Mouse (Mus musculus): ENCODE data around the gene Gm42742. TPM values are rescaled to one million over a fixed set of nuclear protein-coding genes. Genes with fewer than 3 reads are reported as not detected.
A peak's percentile ranks its signal among the peaks of the same experiment; 100 is the strongest.

Gene Gm42742
- polyA plus RNA-seq, 1 experiment from 2014 or later = 81.5 TPM

DNA sequence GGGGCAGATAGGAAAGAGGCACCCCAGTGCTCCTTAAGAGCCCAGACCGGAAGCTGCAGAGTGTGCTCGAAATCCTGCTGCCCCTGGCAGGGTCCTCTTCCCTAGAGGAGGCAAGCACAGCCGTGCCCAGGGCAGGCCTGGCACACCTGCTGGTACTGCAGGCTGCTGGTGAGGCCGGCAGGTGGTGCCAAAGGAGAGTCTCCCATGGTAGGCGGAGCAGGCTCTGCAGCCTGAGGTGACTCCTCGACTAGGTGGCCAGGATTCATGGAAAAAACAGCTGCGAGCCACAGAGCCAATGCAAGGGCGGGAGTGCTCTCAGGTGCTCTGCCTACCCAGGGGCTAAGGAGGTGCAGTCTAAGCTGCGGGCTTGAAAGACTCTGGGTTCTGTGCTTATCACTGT lies 34.6 kb downstream of the Gm42742 start:
- Histone ChIP-seq H3K27ac (ENCODE audit: low read depth, low read length) (no peak overlapping the region), H3K27me3 (replicated peaks; ENCODE audit: control insufficient read depth, insufficient read depth, low read length) (no peaks in the 10 kb centered on the region), H3K4me1 (ENCODE audit: control insufficient read depth, insufficient read depth, low read depth, low read length) (no peaks in the 10 kb centered on the region), H3K9me3 (ENCODE audit: control insufficient read depth, low read length) (no peaks in the 10 kb centered on the region), H3K36me3 (ENCODE audit: control insufficient read depth, insufficient read depth, low read length) (no peaks in the 10 kb centered on the region), H3K4me2 (ENCODE audit: low read length) (no peak overlapping the region), H3K4me3 (ENCODE audit: low read length) (no peak overlapping the region), H3K9ac (ENCODE audit: low read depth, low read length) (no peak overlapping the region)
- whole genome bisulfite sequencing = 41% methylated on average over 9 of the region's 9 CpGs
- no peak for ATAC-seq

DNA sequence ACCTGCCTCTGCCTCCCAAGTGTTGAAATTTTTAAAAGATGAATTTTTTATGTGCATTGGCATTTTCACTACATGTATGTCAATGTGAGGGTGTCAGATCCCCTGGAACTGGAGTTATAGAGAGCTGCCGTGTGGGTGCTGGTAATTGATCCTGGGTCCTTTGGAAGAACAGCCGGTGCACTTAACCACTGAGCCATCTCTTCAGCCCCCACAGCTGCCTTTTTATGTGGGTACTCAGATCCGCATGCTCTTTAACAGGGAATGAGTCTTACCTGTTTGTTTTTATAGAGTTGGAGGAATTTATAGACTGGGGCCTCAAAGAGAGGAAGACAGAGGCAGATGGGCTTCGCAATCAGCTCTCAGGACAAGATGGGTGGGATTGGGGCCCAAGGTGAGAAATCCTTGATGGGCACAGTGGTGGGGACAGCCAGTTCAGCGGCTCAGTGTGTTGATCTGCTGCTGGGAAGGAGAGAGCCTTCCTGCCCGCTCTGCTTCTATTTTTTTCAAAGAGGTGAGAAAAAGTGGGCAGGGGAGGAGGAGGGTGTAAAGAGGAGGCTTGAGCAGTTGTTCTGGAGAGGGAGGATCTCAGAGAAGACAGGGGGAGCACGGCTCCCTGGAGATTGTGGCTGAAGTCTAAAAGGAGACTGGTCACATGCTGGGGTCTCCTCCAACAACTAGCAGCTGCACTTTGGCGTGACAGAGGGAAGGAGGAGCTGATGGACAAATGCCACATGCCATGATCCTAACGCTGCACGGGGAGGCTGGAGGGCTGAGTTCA lies 36.0 kb downstream of the Gm42742 start:
- WGBS = 66% methylated on average over 10 of the region's 10 CpGs
- Histone ChIP-seq H3K9ac (ENCODE audit: low read depth, low read length) (no peak overlapping the region), H3K27ac (ENCODE audit: low read depth, low read length) (no peak overlapping the region), H3K9me3 (ENCODE audit: control insufficient read depth, low read length) (no peaks in the 10 kb centered on the region), H3K4me1 (ENCODE audit: control insufficient read depth, insufficient read depth, low read depth, low read length) (no peaks in the 10 kb centered on the region), H3K4me3 (ENCODE audit: low read length) (no peak overlapping the region), H3K36me3 (ENCODE audit: control insufficient read depth, insufficient read depth, low read length) (0 out of 2 replicates have a peak, but pooled peaks cover under 1% of the 10 kb centered on the region), H3K4me2 (ENCODE audit: low read length) (no peak overlapping the region), H3K27me3 (replicated peaks; ENCODE audit: control insufficient read depth, insufficient read depth, low read length) (no peaks in the 10 kb centered on the region)
- no peak for ATAC-seq

DNA sequence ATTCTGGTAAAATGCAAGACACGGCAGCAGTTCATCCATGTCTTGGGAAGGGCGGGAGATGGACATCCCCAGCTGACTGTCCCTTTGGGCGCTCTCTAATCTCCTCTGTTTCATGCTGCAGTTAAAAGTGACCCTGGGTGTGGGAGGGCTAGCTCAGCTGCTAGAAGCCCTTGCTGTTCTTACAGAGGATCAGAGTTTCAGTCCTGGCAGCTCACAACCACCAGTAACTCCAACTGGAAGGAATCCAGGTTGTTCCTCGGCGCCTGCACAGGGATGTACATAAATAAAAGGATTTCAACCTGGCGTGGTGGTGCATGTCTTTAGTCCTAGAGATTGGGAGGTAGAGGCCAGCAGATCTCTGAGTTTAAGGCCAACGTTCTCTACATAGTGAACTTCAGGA lies 37.8 kb downstream of the Gm42742 start:
- Histone ChIP-seq H3K9me3 (ENCODE audit: control insufficient read depth, low read length) (no peaks in the 10 kb centered on the region), H3K9ac (ENCODE audit: low read depth, low read length) (no peak overlapping the region), H3K27me3 (replicated peaks; ENCODE audit: control insufficient read depth, insufficient read depth, low read length) (no peaks in the 10 kb centered on the region), H3K4me3 (ENCODE audit: low read length) (no peak overlapping the region), H3K27ac (ENCODE audit: low read depth, low read length) (no peak overlapping the region), H3K4me2 (ENCODE audit: low read length) (no peak overlapping the region), H3K4me1 (ENCODE audit: control insufficient read depth, insufficient read depth, low read depth, low read length) (no peaks in the 10 kb centered on the region), H3K36me3 (ENCODE audit: control insufficient read depth, insufficient read depth, low read length) (peaks cover 15% of the 10 kb centered on the region; the same call in 1 of the 2 replicates)
- no peak for ATAC-seq
- WGBS = 85% methylated on average over 7 of the region's 7 CpGs

DNA sequence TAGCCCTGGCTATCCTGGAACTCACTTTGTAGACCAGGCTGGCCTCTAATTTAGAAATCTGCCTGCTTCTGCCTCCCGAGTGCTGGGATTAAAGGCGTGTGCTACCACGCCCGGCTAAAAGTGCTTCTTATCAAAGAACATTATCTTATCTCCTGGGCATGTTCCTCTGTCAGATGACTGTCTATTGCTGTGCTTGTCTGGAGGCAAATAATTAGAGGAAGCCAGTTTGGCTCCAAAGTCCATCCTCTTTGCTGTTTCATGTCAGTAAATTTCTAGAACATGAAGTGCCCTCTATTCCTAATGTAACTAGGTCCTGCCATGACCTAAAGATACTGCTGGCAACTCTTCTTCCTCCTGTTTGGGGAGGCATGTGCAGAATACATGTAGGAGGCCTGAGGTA lies 38.8 kb downstream of the Gm42742 start:
- Histone ChIP-seq H3K4me3 (ENCODE audit: low read length) (no peak overlapping the region), H3K27me3 (replicated peaks; ENCODE audit: control insufficient read depth, insufficient read depth, low read length) (no peaks in the 10 kb centered on the region), H3K9ac (ENCODE audit: low read depth, low read length) (no peak overlapping the region), H3K4me1 (ENCODE audit: control insufficient read depth, insufficient read depth, low read depth, low read length) (peaks cover 4% of the 10 kb centered on the region), H3K4me2 (ENCODE audit: low read length) (no peak overlapping the region), H3K36me3 (ENCODE audit: control insufficient read depth, insufficient read depth, low read length) (peaks cover 15% of the 10 kb centered on the region; the same call in 1 of the 2 replicates), H3K27ac (ENCODE audit: low read depth, low read length) (no peak overlapping the region), H3K9me3 (ENCODE audit: control insufficient read depth, low read length) (no peaks in the 10 kb centered on the region)
- ATAC-seq = no peak
- 99% methylated on average over 4 of the region's 4 CpGs for WGBS

DNA sequence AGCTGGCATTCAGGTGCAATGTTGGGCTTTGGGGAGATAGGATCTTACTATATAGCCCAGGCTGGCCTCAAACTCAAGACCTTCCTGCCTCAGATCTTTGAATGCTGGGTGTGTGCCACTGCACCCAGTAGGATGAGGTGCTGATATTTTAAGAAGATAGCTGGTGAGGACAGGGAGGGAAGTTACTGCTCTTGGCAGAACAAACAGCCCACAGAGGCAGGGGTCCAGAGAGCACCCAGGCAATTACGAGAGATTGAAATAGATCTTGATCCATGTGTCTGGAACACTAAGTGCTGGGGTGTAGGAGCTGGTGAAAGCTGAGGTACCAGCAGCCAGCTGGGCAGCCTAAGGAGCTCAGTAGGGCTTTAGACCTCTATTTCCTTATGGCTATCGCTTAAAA lies 39.3 kb downstream of the Gm42742 start:
- Histone ChIP-seq H3K27me3 (replicated peaks; ENCODE audit: control insufficient read depth, insufficient read depth, low read length) (no peaks in the 10 kb centered on the region), H3K36me3 (ENCODE audit: control insufficient read depth, insufficient read depth, low read length) (peaks cover 15% of the 10 kb centered on the region; the same call in 1 of the 2 replicates), H3K4me3 (ENCODE audit: low read length) (no peak overlapping the region), H3K4me1 (ENCODE audit: control insufficient read depth, insufficient read depth, low read depth, low read length) (peaks cover 6% of the 10 kb centered on the region), H3K9ac (ENCODE audit: low read depth, low read length) (no peak overlapping the region), H3K27ac (ENCODE audit: low read depth, low read length) (no peak overlapping the region), H3K4me2 (ENCODE audit: low read length) (no peak overlapping the region), H3K9me3 (ENCODE audit: control insufficient read depth, low read length) (no peaks in the 10 kb centered on the region)
- WGBS = 80% methylated on average over 2 of the region's 2 CpGs
- no peak for ATAC-seq

DNA sequence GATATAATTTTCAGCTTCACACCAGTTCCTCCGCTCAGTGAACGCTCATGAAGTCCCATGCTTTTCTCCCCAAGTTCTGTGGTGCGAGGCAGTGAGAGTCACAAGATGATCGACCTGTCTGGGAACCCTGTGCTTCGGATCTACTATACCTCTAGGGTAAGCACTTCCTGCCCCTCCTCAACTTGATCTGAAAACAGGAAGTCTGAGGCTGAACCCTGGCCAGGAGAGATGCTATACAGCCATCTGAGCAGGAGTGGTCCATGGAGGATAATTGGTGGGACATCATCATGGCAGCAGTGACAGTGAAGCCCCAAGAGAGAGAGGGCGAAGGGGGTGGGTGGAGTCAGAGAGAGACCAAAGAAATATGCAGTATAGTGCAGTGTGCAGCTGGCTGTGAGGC lies 42.1 kb downstream of the Gm42742 start:
- peaks cover 15% of the 10 kb centered on the region; the same call in 1 of the 2 replicates for H3K36me3 ChIP-seq (ENCODE audit: control insufficient read depth, insufficient read depth, low read length)
- H3K4me3 ChIP-seq (ENCODE audit: low read length) = no peak overlapping the region
- no peak overlapping the region for H3K4me2 ChIP-seq (ENCODE audit: low read length)
- no peak overlapping the region for H3K27ac ChIP-seq (ENCODE audit: low read depth, low read length)
- no peaks in the 10 kb centered on the region for H3K27me3 ChIP-seq (replicated peaks; ENCODE audit: control insufficient read depth, insufficient read depth, low read length)
- ATAC-seq = no peak
- peaks cover 9% of the 10 kb centered on the region for H3K4me1 ChIP-seq (ENCODE audit: control insufficient read depth, insufficient read depth, low read depth, low read length)
- H3K9ac ChIP-seq (ENCODE audit: low read depth, low read length) = no peak overlapping the region
- 94% methylated on average over 6 of the region's 6 CpGs for WGBS
- H3K9me3 ChIP-seq (ENCODE audit: control insufficient read depth, low read length) = no peaks in the 10 kb centered on the region

DNA sequence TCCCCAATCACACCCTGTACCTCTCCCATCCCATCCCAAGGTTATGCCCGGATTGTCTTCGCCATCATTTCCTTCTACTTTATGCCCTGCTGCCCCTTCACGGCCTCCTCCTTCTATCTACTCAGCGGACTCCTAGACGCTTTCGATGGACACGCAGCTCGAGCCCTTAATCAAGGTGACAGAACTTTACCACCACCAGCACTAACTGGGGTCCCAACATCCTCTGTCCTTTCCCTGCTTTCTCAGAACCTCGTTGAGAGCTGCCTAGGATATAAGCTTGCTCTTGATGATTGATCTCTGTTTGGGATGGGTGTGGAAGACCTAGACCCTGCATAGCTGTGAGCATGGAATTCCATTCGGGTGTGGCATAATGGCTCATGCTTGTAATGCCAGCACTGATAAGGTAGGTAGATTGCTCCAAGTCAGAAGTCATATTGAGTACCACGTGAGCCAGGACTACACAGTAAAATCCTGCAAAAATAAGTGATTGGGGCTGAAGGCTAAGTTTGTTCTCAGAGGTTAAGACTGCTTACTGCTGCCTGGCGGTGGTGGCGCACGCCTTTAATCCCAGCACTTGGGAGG lies 43.9 kb downstream of the Gm42742 start:
- H3K4me1 ChIP-seq (ENCODE audit: control insufficient read depth, insufficient read depth, low read depth, low read length) = peaks cover 9% of the 10 kb centered on the region
- H3K9me3 ChIP-seq (ENCODE audit: control insufficient read depth, low read length) = no peaks in the 10 kb centered on the region
- H3K27ac ChIP-seq (ENCODE audit: low read depth, low read length) = peak overlapping the region; percentile 97
- ATAC-seq = no peak
- WGBS = 29% methylated on average over 14 of the region's 14 CpGs
- peak overlapping the region; percentile 99 for H3K4me3 ChIP-seq (ENCODE audit: low read length)
- H3K4me2 ChIP-seq (ENCODE audit: low read length) = peak overlapping the region; percentile 96
- peaks cover 20% of the 10 kb centered on the region; the same call in 1 of the 2 replicates for H3K36me3 ChIP-seq (ENCODE audit: control insufficient read depth, insufficient read depth, low read length)
- no peaks in the 10 kb centered on the region for H3K27me3 ChIP-seq (replicated peaks; ENCODE audit: control insufficient read depth, insufficient read depth, low read length)
- peak overlapping the region; percentile 99 for H3K9ac ChIP-seq (ENCODE audit: low read depth, low read length)

DNA sequence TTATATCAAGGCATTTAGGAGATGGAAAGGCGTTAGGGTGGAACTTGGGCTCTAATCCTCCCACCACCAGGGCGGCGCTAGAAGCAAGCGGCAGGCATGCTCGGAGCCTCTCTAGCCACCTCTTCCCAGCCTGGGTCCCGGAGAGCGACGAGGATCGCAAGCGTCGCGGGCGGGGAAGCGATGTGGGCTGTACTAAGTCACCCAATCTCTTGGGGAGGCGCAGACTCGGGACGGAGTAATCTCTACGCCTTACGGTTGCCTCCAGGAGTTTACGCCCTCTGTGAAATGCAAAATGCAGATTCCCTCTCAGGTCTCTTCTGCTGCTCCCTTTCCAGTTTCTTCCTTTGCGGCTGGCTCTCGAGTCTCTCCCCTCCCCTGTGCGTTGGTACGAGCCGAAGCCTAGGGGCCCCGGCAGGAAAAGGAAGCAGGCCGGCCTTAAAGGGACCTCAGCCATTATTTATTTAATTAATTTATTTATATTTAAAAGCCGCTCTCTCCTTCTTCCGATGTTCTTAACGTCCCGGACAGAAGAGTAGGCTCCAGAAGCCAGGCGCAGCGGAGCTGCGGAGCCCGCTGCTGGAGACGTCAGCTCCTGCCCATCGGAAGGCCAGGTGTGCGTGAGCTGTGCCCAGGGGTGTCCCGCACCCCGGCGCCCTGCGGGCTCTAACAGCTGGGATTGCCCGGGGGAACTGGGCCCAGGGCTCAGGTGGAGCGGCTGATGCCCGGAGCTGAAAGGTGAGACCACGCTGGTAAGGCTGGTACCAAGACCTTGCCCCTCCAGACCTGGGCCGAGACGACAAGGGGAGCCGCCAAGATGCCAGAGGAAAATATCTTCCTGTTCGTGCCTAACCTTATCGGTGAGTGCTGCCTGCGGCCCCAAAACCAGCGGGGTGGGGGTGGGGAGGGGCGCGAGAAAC lies 44.7 kb downstream of the Gm42742 start, which contains the start of gene Cdiptos:
Gene Cdiptos (minus strand): TSS at position 149 of the 917 bp plus-strand sequence.
- Histone ChIP-seq H3K4me3 (ENCODE audit: low read length) (peak within 1 kb of the TSS; percentile 99), H3K27me3 (replicated peaks; ENCODE audit: control insufficient read depth, insufficient read depth, low read length) (no peaks in the 10 kb centered on the region), H3K27ac (ENCODE audit: low read depth, low read length) (peak within 1 kb of the TSS; percentile 97), H3K9ac (ENCODE audit: low read depth, low read length) (peak within 1 kb of the TSS; percentile 99), H3K4me1 (ENCODE audit: control insufficient read depth, insufficient read depth, low read depth, low read length) (peaks cover 9% of the 10 kb centered on the region), H3K9me3 (ENCODE audit: control insufficient read depth, low read length) (no peaks in the 10 kb centered on the region), H3K4me2 (ENCODE audit: low read length) (peak within 1 kb of the TSS; percentile 96), H3K36me3 (ENCODE audit: control insufficient read depth, insufficient read depth, low read length) (peaks cover 23% of the 10 kb centered on the region; the same call in 1 of the 2 replicates)
- ATAC-seq = peak; percentile 97
- WGBS = under 1% methylated on average over 49 of the region's 55 CpGs

DNA sequence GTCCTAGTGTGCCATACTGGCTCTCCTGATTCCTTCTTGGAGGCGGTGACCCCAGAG lies 45.2 kb downstream of the Gm42742 start, which contains the start of gene Cdipt:
Gene Cdipt (plus strand): TSS at position 22 of the 57 bp plus-strand sequence.
- Histone ChIP-seq H3K4me1 (ENCODE audit: control insufficient read depth, insufficient read depth, low read depth, low read length) (peaks cover 9% of the 10 kb centered on the region), H3K27ac (ENCODE audit: low read depth, low read length) (peak within 1 kb of the TSS; percentile 97), H3K4me3 (ENCODE audit: low read length) (peak within 1 kb of the TSS; percentile 99), H3K9me3 (ENCODE audit: control insufficient read depth, low read length) (no peaks in the 10 kb centered on the region), H3K9ac (ENCODE audit: low read depth, low read length) (peak within 1 kb of the TSS; percentile 99), H3K27me3 (replicated peaks; ENCODE audit: control insufficient read depth, insufficient read depth, low read length) (no peaks in the 10 kb centered on the region), H3K36me3 (ENCODE audit: control insufficient read depth, insufficient read depth, low read length) (peaks cover 27% of the 10 kb centered on the region; the same call in 1 of the 2 replicates), H3K4me2 (ENCODE audit: low read length) (peak within 1 kb of the TSS; percentile 96)
- WGBS = 9% methylated on average over 1 of the region's 1 CpGs
- ATAC-seq = no peak
